Mouse (Mus musculus) bone marrow macrophage, adult 2 months (primary cell): Measurements from ENCODE around the gene Uhrf1bp1.

Experiments used
- CTCF ChIP-seq: IDR thresholded peaks from 2 replicates; pipeline ENCODE4 v1.5.1; 2012; ENCODE audit warnings: low read depth, mild to moderate bottlenecking, low read length, moderate library complexity
- POLR2A ChIP-seq: IDR thresholded peaks from 2 replicates; pipeline ENCODE4 v1.6.1; 2012; ENCODE audit warnings: mild to moderate bottlenecking, low read depth, low read length, borderline replicate concordance

- no peak for TF ChIP-seq CTCF
- no peak for TF ChIP-seq POLR2A
Observed at GRCm38 (mm10) chr17:27819971-27820567, 36.2 kb upstream of the Uhrf1bp1 start.
